Mouse (Mus musculus) lung, postnatal 0 days (tissue): Measurements from ENCODE around the gene Mgea5.

Source experiments
- CTCF ChIP-seq: IDR thresholded peaks from 2 replicates; pipeline ENCODE4 v1.5.1; 2016; ENCODE audit warnings: antibody characterized with exemption, mild to moderate bottlenecking
- EP300 ChIP-seq: IDR thresholded peaks from 2 replicates; pipeline ENCODE4 v1.6.1; 2016; ENCODE audit warnings: antibody characterized with exemption, mild to moderate bottlenecking, control low read depth

DNA sequence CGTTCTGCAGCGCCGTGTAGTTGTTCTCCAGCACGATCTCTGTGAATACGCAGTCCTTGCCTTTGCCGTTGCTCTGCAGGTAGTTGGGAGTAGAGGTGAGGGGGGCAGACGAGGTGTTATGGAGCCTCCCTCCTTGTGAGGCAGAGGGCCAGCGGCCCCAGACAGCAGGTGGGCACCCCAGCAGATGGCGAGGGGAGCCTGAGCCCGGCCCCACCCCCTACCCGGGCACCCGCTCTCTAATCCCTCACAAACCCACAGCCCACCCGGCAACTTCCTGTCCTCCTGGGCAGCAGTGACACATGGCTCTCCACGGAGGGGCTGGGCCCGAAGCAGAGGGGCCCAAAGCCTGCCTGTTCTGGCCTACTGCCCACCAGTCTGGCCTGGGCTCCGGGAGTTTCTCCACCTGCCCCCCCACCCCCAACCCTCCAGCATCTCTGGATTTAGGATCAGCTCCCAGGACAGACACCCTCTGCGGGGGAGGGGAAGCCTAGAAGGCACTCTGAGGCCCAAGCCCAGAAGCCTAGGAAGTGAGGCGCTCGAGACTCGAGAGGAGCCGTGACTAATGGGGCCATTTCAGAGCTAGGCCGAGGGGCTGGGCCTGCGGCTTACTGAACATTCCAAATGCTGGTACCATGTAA, 46.3 kb downstream of the Mgea5 start:
- TF ChIP-seq CTCF (no peak), EP300 (no peak)
